9 mouse cellular contexts compared by ENCODE assay signal in genomic region chr1:28970941-28971340, GRCm38 (mm10).
"Had no signal": no experiment of that assay in that cellular context is flagged by ENCODE, and none has a peak within 500 bp of the region (broad histone marks: within the 10 kb centered on the region; RNA-seq: fewer than 3 reads in every experiment).

No protein-coding gene starts in this region.

- ATAC-seq: intestine, embryonic 15.5 days; liver, embryonic 12.5 days; midbrain, embryonic 15.5 days had no signal

- DNase-seq: kidney, adult 18-20 months; kidney, postnatal 10 days; kidney, postnatal 4 days; lung, embryonic 14.5 days; lung, postnatal 10 days; thymus, postnatal 4 days had no signal
